Mouse (Mus musculus) intestine, postnatal 0 days (tissue): ENCODE data around the gene Trim2. TPM values are rescaled to one million over a fixed set of nuclear protein-coding genes. Genes with fewer than 3 reads are reported as not detected.
A peak's percentile ranks its signal among the peaks of the same experiment; 100 is the strongest.

Experiments used
- ATAC-seq: fragments of 200-750 bp; cut with Nextera tagmentation; 2 replicates; pipeline ENCODE4 v1.8.0; 2017; ENCODE audit warnings: mild to moderate bottlenecking, moderate TSS enrichment, moderate library complexity
- H3K27ac ChIP-seq: fragments of 300-500 bp; sonication (generic); 2 replicates; pipeline ENCODE4 v1.5.1; 2014; ENCODE audit warnings: mild to moderate bottlenecking, low read depth, low read length, moderate library complexity
- H3K27me3 ChIP-seq: fragments of 300-500 bp; sonication (generic); replicated peaks from 2 replicates; pipeline ENCODE4 v1.6.1; 2014; ENCODE audit warnings: low read length, mixed read lengths; ENCODE audit not compliant: control insufficient read depth, insufficient read depth
- H3K36me3 ChIP-seq: fragments of 300-500 bp; sonication (generic); 2 replicates; pipeline ENCODE4 v1.6.1; 2014; ENCODE audit warnings: mild to moderate bottlenecking, moderate library complexity; ENCODE audit not compliant: control insufficient read depth, insufficient read depth
- H3K4me1 ChIP-seq: fragments of 300-500 bp; sonication (generic); replicated peaks from 2 replicates; pipeline ENCODE4 v1.6.1; 2014; ENCODE audit warnings: antibody characterized with exemption, low read length, mixed read lengths; ENCODE audit not compliant: control insufficient read depth, insufficient read depth
- H3K4me2 ChIP-seq: fragments of 300-500 bp; sonication (generic); replicated peaks from 2 replicates; pipeline ENCODE4 v1.6.1; 2014; ENCODE audit warnings: low read depth, mild to moderate bottlenecking, moderate library complexity
- H3K4me3 ChIP-seq: fragments of 300-500 bp; sonication (generic); 2 replicates; pipeline ENCODE4 v1.5.1; 2014; ENCODE audit warnings: low read depth, low read length
- H3K9ac ChIP-seq: fragments of 300-500 bp; sonication (generic); 2 replicates; pipeline ENCODE4 v1.6.1; 2014; ENCODE audit warnings: mild to moderate bottlenecking, low read depth, low read length
- H3K9me3 ChIP-seq: fragments of 300-500 bp; sonication (generic); 2 replicates; pipeline ENCODE4 v1.6.1; 2016; ENCODE audit warnings: mixed run types; ENCODE audit not compliant: control insufficient read depth
- CTCF ChIP-seq: sonication (generic); IDR thresholded peaks from 2 replicates; pipeline ENCODE4 v1.5.1; 2016; ENCODE audit warnings: low read depth, mild to moderate bottlenecking, control low read depth, antibody characterized with exemption, moderate library complexity
- WGBS: fragments of 180-500 bp; shearing (Covaris S2); extraction: QIAGEN DNeasy Blood & Tissue Kit; methylation state at CpG from one replicate; pipeline ENCODE4 v1.1.7; 2014; 5-methylcytosine and 5-hydroxymethylcytosine counted together
- polyA plus RNA-seq: library from polyadenylated mRNA; unstranded; fragments of >200 nt; fragmentation: Nextera tagmentation; extraction: Ambion mirVana; gene quantifications from 2 replicates; pipeline ENCODE4 v1.2.1, GENCODE M21; 2015

The Trim2 gene
- polyA plus RNA-seq, 1 experiment from 2014 or later, result 21.2 TPM

GRCm38 (mm10) chr3:84252776-84253654, 53.7 kb downstream of the Trim2 start:
- Histone ChIP-seq H3K9ac (no peak overlapping the region), H3K4me2 (peak overlapping the region; percentile 21; the same call in 1 of the 2 replicates), H3K27ac (no peak overlapping the region), H3K27me3 (no peaks in the 10 kb centered on the region), H3K4me1 (peaks cover 5% of the 10 kb centered on the region), H3K36me3 (0 out of 2 replicates have a peak, but pooled peaks cover 3% of the 10 kb centered on the region), H3K4me3 (no peak overlapping the region), H3K9me3 (no peaks in the 10 kb centered on the region)
- 44% methylated on average over 11 of the region's 11 CpGs for WGBS
- peak; percentile 58 for ATAC-seq
- no peak for TF ChIP-seq CTCF

- 60% methylated on average over 4 of the region's 4 CpGs for WGBS
- ATAC-seq, result no peak
- no peak overlapping the region for H3K27ac ChIP-seq
- H3K36me3 ChIP-seq, result 0 out of 2 replicates have a peak, but pooled peaks cover 3% of the 10 kb centered on the region
- TF ChIP-seq CTCF, result no peak
- H3K4me1 ChIP-seq, result peaks cover 5% of the 10 kb centered on the region
- H3K4me3 ChIP-seq, result no peak overlapping the region
- H3K27me3 ChIP-seq, result no peaks in the 10 kb centered on the region
- no peak overlapping the region for H3K4me2 ChIP-seq
- no peaks in the 10 kb centered on the region for H3K9me3 ChIP-seq
- H3K9ac ChIP-seq, result no peak overlapping the region
Observed at GRCm38 (mm10) chr3:84251721-84252120, 55.0 kb downstream of the Trim2 start.

- H3K9me3 ChIP-seq, result no peaks in the 10 kb centered on the region
- 70% methylated on average over 7 of the region's 7 CpGs for WGBS
- H3K27ac ChIP-seq, result no peak overlapping the region
- H3K4me1 ChIP-seq, result peaks cover 5% of the 10 kb centered on the region
- TF ChIP-seq CTCF, result no peak
- H3K27me3 ChIP-seq, result no peaks in the 10 kb centered on the region
- H3K4me3 ChIP-seq, result no peak overlapping the region
- H3K4me2 ChIP-seq, result no peak overlapping the region
- no peak for ATAC-seq
- 0 out of 2 replicates have a peak, but pooled peaks cover 3% of the 10 kb centered on the region for H3K36me3 ChIP-seq
- H3K9ac ChIP-seq, result no peak overlapping the region
Observed at GRCm38 (mm10) chr3:84250275-84250674, 56.4 kb downstream of the Trim2 start.

- Histone ChIP-seq H3K4me2 (no peak overlapping the region), H3K36me3 (peaks cover 9% of the 10 kb centered on the region; the same call in 1 of the 2 replicates), H3K9ac (no peak overlapping the region), H3K27me3 (no peaks in the 10 kb centered on the region), H3K4me3 (no peak overlapping the region), H3K27ac (no peak overlapping the region), H3K9me3 (no peaks in the 10 kb centered on the region), H3K4me1 (peaks cover 4% of the 10 kb centered on the region; the same call in 1 of the 2 replicates)
- 49% methylated on average over 8 of the region's 8 CpGs for WGBS
- no peak for ATAC-seq
- TF ChIP-seq CTCF, result no peak
Observed at GRCm38 (mm10) chr3:84247789-84248188, 58.9 kb downstream of the Trim2 start.

GRCm38 (mm10) chr3:84246421-84246861, 60.2 kb downstream of the Trim2 start:
- ATAC-seq, result no peak
- no peak overlapping the region for H3K4me2 ChIP-seq
- no peaks in the 10 kb centered on the region for H3K9me3 ChIP-seq
- H3K36me3 ChIP-seq, result peaks cover 9% of the 10 kb centered on the region; the same call in 1 of the 2 replicates
- 84% methylated on average over 7 of the region's 7 CpGs for WGBS
- no peaks in the 10 kb centered on the region for H3K4me1 ChIP-seq
- no peak for TF ChIP-seq CTCF
- H3K27me3 ChIP-seq, result no peaks in the 10 kb centered on the region
- H3K9ac ChIP-seq, result no peak overlapping the region
- no peak overlapping the region for H3K4me3 ChIP-seq
- no peak overlapping the region for H3K27ac ChIP-seq

GRCm38 (mm10) chr3:84243116-84243515, 63.6 kb downstream of the Trim2 start:
- no peak overlapping the region for H3K27ac ChIP-seq
- 74% methylated on average over 3 of the region's 3 CpGs for WGBS
- ATAC-seq, result no peak
- H3K9me3 ChIP-seq, result no peaks in the 10 kb centered on the region
- TF ChIP-seq CTCF, result no peak
- H3K36me3 ChIP-seq, result peaks cover 6% of the 10 kb centered on the region; the same call in 1 of the 2 replicates
- no peak overlapping the region for H3K4me3 ChIP-seq
- no peak overlapping the region for H3K4me2 ChIP-seq
- H3K9ac ChIP-seq, result no peak overlapping the region
- no peaks in the 10 kb centered on the region for H3K4me1 ChIP-seq
- H3K27me3 ChIP-seq, result no peaks in the 10 kb centered on the region
